Mouse (Mus musculus) CD4-positive naive resting alpha-beta T cell, adult 76 days (primary cell): ENCODE data around the gene Ctnnbl1. TPM values are rescaled to one million over a fixed set of nuclear protein-coding genes. Genes with fewer than 3 reads are reported as not detected.

Experiments
- total RNA-seq: library from RNA; stranded (reverse); gene quantifications from one replicate; pipeline ENCODE4 v1.2.4, GENCODE M21; 2023

The Ctnnbl1 gene
- total RNA-seq = 38.1 TPM

DNA sequence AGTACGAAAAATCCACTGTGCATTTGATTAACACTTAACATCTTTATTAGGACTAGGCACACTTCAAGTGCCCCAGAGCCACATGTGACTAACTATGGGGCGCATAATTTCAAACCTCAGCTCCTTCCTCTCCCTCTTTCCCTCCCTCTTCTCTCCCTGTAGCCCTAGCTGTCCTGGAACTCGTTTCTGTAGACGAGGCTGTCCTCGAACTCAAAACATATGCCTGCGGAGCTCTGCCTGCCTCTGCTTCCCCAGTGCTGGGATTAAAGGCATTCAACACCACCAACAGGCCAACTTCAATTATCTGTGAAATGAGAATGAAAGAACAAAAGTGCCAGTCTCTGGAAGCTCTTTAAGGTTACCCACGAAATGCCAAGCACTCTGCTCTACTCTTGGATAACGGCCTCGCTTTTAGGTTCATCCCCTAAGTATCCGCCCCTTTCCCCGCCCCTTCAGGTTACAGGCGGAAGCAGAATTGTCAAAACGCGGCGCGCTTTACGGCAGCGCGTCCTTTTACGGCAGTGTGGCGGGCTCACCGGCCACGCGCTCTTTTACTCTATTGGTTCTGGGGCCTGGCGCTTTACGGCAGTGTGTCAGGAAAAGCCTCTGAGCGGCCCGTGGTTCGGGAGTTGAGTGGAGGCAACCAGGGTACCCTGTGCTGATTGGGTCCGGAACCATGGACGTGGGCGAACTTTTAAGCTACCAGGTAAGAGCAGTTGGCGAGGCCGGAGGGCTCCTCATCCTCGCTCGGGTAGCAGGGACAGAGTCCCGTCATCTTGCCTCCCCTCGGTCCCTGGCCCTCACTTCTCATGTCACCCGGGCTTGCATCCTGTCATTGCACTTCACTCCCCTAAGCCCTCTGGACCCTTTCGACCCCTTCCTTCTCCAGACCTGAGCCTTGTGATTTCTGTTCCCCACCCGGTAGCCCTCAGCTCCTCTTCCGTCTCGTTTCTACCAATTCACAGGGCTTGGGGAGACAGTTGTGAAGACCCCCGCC, at the start of gene Ctnnbl1:
Ctnnbl1 (plus strand) TSS at position 548 of the 997 bp plus-strand sequence.

DNA sequence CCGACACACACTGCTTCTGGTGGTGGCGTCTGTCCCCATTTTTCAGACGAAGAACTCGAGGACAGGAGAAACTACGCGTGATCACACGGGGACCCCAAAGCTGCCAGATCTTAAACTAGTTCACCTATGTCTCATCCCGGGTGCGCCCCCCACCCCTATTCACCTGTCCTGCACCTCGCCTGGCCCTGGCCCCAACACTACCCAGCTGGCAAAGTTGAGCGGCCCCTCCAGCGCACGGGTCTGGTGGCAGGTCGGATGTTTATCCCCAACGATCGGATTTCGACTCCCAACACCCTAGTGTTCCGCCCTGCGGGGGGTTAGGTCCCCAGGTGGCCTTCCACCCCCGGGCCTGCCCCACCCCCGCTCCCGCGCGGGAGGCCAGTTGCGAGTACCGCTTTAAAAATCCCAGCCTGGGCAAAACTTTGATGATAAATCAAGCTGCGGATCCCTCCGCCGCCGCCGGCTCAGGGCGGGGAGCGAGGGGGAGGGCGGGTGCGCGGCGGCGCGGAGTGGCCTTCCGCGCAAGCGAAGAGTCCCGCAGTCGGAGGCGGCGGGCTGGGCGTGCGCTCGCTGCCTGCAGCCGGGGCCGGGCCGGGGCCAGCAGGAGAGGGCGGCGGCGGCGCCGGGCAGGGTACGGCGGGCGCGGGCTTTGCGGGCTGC, 177.0 kb downstream of the Ctnnbl1 start, which contains the start of gene Vstm2l:
Vstm2l (plus strand) TSS at position 549 of the 660 bp plus-strand sequence.

Other genes starting within 250 kb of the Ctnnbl1 start
- gene Nnat, start 177.3 kb upstream of the Ctnnbl1 start, total RNA-seq = not detected
- gene Blcap, start 166.1 kb upstream of the Ctnnbl1 start, total RNA-seq = 27.1 TPM
- not detected for gene Vstm2l, start 177.3 kb downstream of the Ctnnbl1 start, total RNA-seq